Mouse (Mus musculus): ENCODE results near the gene F10.
"Not testable (repeated sequence)": the region's sequence is repeated elsewhere in the genome, so short reads cannot be mapped to it uniquely, and the experiment has no call there.

F10 gene

GRCm38 (mm10) chr8:13060441-13061150 lies 23.5 kb downstream of the F10 start, which contains the start of gene Proz:
TSS of gene Proz (plus strand) at chr8:13060914.
- no peak for DNase-seq (ENCODE audit: low read depth)

GRCm38 (mm10) chr8:13063112-13063511 lies 26.0 kb downstream of the F10 start:
- DNase-seq (ENCODE audit: low read depth): no peak

- no peak for DNase-seq (ENCODE audit: low read depth)
These were observed 36.1 kb downstream of the F10 start for GRCm38 (mm10) chr8:13073255-13073654.

- DNase-seq (ENCODE audit: low read depth): no peak
These were observed 37.9 kb downstream of the F10 start for GRCm38 (mm10) chr8:13075044-13075443.

DNA sequence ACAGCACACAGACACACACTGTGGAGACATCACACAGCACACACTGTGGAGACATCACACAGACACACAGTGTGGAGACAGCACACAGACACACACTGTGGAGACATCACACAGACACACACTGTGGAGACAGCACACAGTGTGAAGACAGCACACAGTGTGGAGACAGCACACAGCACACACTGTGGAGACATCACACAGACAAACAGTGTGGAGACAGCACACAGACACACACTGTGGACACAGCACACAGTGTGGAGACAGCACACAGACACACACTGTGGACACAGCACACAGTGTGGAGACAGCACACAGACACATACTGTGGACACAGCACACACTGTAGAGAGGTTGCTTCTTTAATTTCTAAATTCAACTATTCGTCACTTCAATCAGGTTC lies 38.5 kb downstream of the F10 start:
- DNase-seq (ENCODE audit: low read depth): not testable (repeated sequence)

- no peak for DNase-seq (ENCODE audit: low read depth)
These were observed 40.4 kb downstream of the F10 start for GRCm38 (mm10) chr8:13077542-13077941.

- peak; percentile 72 for DNase-seq (ENCODE audit: low read depth)
These were observed 67.6 kb downstream of the F10 start for GRCm38 (mm10) chr8:13104691-13105086.

GRCm38 (mm10) chr8:13105087-13105881 lies 68.2 kb downstream of the F10 start, which contains the start of the genes Pcid2 and Cul4a:
TSS of gene Pcid2 (minus strand) at chr8:13105459.
TSS of gene Cul4a (plus strand) at chr8:13105621.
- peak; percentile 91 for DNase-seq (ENCODE audit: low read depth)

DNA sequence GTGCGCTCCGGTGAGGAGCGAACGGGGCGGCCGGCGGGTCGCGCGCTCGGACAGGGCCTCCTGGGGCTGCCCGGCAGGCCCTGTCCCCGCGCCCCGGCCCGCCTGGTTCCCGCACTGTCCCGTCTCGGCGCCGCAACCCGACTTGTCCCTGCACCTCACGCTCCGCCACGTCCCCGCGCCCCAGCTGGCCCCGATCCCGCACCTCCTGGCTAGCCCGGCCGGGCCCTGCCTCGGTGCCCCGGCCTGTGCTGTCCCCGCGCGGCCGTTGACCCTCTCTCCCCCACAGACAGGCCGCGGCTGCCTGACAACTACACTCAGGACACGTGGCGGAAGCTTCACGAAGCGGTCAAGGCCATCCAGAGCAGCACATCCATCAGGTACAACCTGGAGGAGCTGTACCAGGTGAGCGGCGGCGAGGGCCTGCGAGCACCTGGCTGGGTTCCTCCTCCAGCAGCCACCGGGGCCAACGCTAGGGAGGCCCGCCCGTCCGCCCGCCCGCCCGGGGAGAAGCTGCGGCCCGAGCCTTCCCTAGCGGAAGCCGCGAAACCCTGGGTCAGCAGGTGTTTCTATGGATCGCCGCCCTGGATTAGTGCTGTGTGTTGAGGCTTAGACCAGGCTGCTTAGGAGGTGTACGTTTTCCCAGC lies 68.9 kb downstream of the F10 start:
- no peak for DNase-seq (ENCODE audit: low read depth)
